Mouse (Mus musculus): ENCODE results near the gene Prrg2. TPM values are rescaled to one million over a fixed set of nuclear protein-coding genes. Genes with fewer than 3 reads are reported as not detected.
A peak's percentile ranks its signal among the peaks of the same experiment; 100 is the strongest.

Gene Prrg2
- polyA plus RNA-seq, 1 experiment = 40.5 TPM

GRCm38 (mm10) chr7:45104941-45105340 is 42.5 kb upstream of the Prrg2 start:
- H3K27ac ChIP-seq (ENCODE audit: control insufficient read depth, insufficient read depth, low read length) = no peak overlapping the region
- TF ChIP-seq POLR2A (IDR thresholded peaks at IDR 0.05; ENCODE audit: control insufficient read depth, extremely low read depth, insufficient read depth, low read length, poor library complexity) = no peak
- no peak for TF ChIP-seq CTCF (IDR thresholded peaks at IDR 0.05; ENCODE audit: borderline replicate concordance, control insufficient read depth, extremely low read depth, insufficient read depth, low read length, poor library complexity)
- H3K36me3 ChIP-seq (ENCODE audit: control insufficient read depth, insufficient read depth, low read length) = no peaks in the 10 kb centered on the region
- H3K4me3 ChIP-seq (ENCODE audit: control insufficient read depth, insufficient read depth, low read length) = no peak overlapping the region
- 87% methylated on average over 5 of the region's 5 CpGs for WGBS
- DNase-seq = no peak
- H3K4me1 ChIP-seq (replicated peaks; ENCODE audit: control insufficient read depth, insufficient read depth, low read length) = peaks cover 2% of the 10 kb centered on the region; the same call in 1 of the 2 replicates
- no peaks in the 10 kb centered on the region for H3K27me3 ChIP-seq (ENCODE audit: control insufficient read depth, insufficient read depth, low read length)

GRCm38 (mm10) chr7:45103652-45104180 is 41.2 kb upstream of the Prrg2 start, which contains the start of gene Fcgrt:
Gene Fcgrt (minus strand): TSS chr7:45103851.
- WGBS = 62% methylated on average over 7 of the region's 7 CpGs
- Histone ChIP-seq H3K4me3 (ENCODE audit: control insufficient read depth, insufficient read depth, low read length) (no peak within 1 kb of the TSS), H3K27ac (ENCODE audit: control insufficient read depth, insufficient read depth, low read length) (no peak within 1 kb of the TSS), H3K36me3 (ENCODE audit: control insufficient read depth, insufficient read depth, low read length) (no peaks in the 10 kb centered on the region), H3K27me3 (ENCODE audit: control insufficient read depth, insufficient read depth, low read length) (no peaks in the 10 kb centered on the region), H3K4me1 (replicated peaks; ENCODE audit: control insufficient read depth, insufficient read depth, low read length) (0 out of 2 replicates have a peak, but pooled peaks cover 2% of the 10 kb centered on the region)
- no peak for DNase-seq
- TF ChIP-seq CTCF (IDR thresholded peaks at IDR 0.05; ENCODE audit: borderline replicate concordance, control insufficient read depth, extremely low read depth, insufficient read depth, low read length, poor library complexity) = no peak
- 0 out of 2 replicates have a peak, but pooled peaks have one; percentile 8 for TF ChIP-seq POLR2A (IDR thresholded peaks at IDR 0.05; ENCODE audit: control insufficient read depth, extremely low read depth, insufficient read depth, low read length, poor library complexity)

- Histone ChIP-seq H3K4me1 (replicated peaks; ENCODE audit: control insufficient read depth, insufficient read depth, low read length) (0 out of 2 replicates have a peak, but pooled peaks cover 2% of the 10 kb centered on the region), H3K27ac (ENCODE audit: control insufficient read depth, insufficient read depth, low read length) (no peak overlapping the region), H3K4me3 (ENCODE audit: control insufficient read depth, insufficient read depth, low read length) (no peak overlapping the region), H3K27me3 (ENCODE audit: control insufficient read depth, insufficient read depth, low read length) (no peaks in the 10 kb centered on the region), H3K36me3 (ENCODE audit: control insufficient read depth, insufficient read depth, low read length) (no peaks in the 10 kb centered on the region)
- no peak for DNase-seq
- 89% methylated on average over 9 of the region's 9 CpGs for WGBS
- TF ChIP-seq POLR2A (IDR thresholded peaks at IDR 0.05; ENCODE audit: control insufficient read depth, extremely low read depth, insufficient read depth, low read length, poor library complexity) (no peak), CTCF (IDR thresholded peaks at IDR 0.05; ENCODE audit: borderline replicate concordance, control insufficient read depth, extremely low read depth, insufficient read depth, low read length, poor library complexity) (no peak)
Measured at GRCm38 (mm10) chr7:45102940-45103585, 40.6 kb upstream of the Prrg2 start.

GRCm38 (mm10) chr7:45102441-45102840 is 40.0 kb upstream of the Prrg2 start:
- no peak for DNase-seq
- 66% methylated on average over 11 of the region's 11 CpGs for WGBS
- H3K36me3 ChIP-seq (ENCODE audit: control insufficient read depth, insufficient read depth, low read length) = no peaks in the 10 kb centered on the region
- no peaks in the 10 kb centered on the region for H3K27me3 ChIP-seq (ENCODE audit: control insufficient read depth, insufficient read depth, low read length)
- no peak overlapping the region for H3K27ac ChIP-seq (ENCODE audit: control insufficient read depth, insufficient read depth, low read length)
- TF ChIP-seq CTCF (IDR thresholded peaks at IDR 0.05; ENCODE audit: borderline replicate concordance, control insufficient read depth, extremely low read depth, insufficient read depth, low read length, poor library complexity) = no peak
- TF ChIP-seq POLR2A (IDR thresholded peaks at IDR 0.05; ENCODE audit: control insufficient read depth, extremely low read depth, insufficient read depth, low read length, poor library complexity) = no peak
- H3K4me3 ChIP-seq (ENCODE audit: control insufficient read depth, insufficient read depth, low read length) = no peak overlapping the region
- H3K4me1 ChIP-seq (replicated peaks; ENCODE audit: control insufficient read depth, insufficient read depth, low read length) = 0 out of 2 replicates have a peak, but pooled peaks cover 2% of the 10 kb centered on the region

- Histone ChIP-seq H3K4me1 (replicated peaks; ENCODE audit: control insufficient read depth, insufficient read depth, low read length) (no peaks in the 10 kb centered on the region), H3K27me3 (ENCODE audit: control insufficient read depth, insufficient read depth, low read length) (no peaks in the 10 kb centered on the region)
- 94% methylated on average over 6 of the region's 6 CpGs for WGBS
Measured at GRCm38 (mm10) chr7:45100046-45100445, 37.6 kb upstream of the Prrg2 start.

GRCm38 (mm10) chr7:45098541-45099240 is 36.2 kb upstream of the Prrg2 start:
- H3K4me1 ChIP-seq (replicated peaks; ENCODE audit: control insufficient read depth, insufficient read depth, low read length) = no peaks in the 10 kb centered on the region; the same call in 1 of the 2 replicates
- no peak for DNase-seq
- TF ChIP-seq CTCF (IDR thresholded peaks at IDR 0.05; ENCODE audit: borderline replicate concordance, control insufficient read depth, extremely low read depth, insufficient read depth, low read length, poor library complexity) = no peak
- TF ChIP-seq POLR2A (IDR thresholded peaks at IDR 0.05; ENCODE audit: control insufficient read depth, extremely low read depth, insufficient read depth, low read length, poor library complexity) = no peak
- no peaks in the 10 kb centered on the region for H3K36me3 ChIP-seq (ENCODE audit: control insufficient read depth, insufficient read depth, low read length)
- H3K27ac ChIP-seq (ENCODE audit: control insufficient read depth, insufficient read depth, low read length) = no peak overlapping the region
- WGBS = 94% methylated on average over 8 of the region's 8 CpGs
- H3K27me3 ChIP-seq (ENCODE audit: control insufficient read depth, insufficient read depth, low read length) = no peaks in the 10 kb centered on the region
- H3K4me3 ChIP-seq (ENCODE audit: control insufficient read depth, insufficient read depth, low read length) = no peak overlapping the region

More at GRCm38 (mm10) chr7:45100046-45100445, 37.6 kb upstream of the Prrg2 start:
- no peak overlapping the region for H3K27ac ChIP-seq (ENCODE audit: control insufficient read depth, insufficient read depth, low read length)
- DNase-seq = no peak
- TF ChIP-seq POLR2A (IDR thresholded peaks at IDR 0.05; ENCODE audit: control insufficient read depth, extremely low read depth, insufficient read depth, low read length, poor library complexity) (no peak), CTCF (IDR thresholded peaks at IDR 0.05; ENCODE audit: borderline replicate concordance, control insufficient read depth, extremely low read depth, insufficient read depth, low read length, poor library complexity) (no peak)
- no peaks in the 10 kb centered on the region for H3K36me3 ChIP-seq (ENCODE audit: control insufficient read depth, insufficient read depth, low read length)
- H3K4me3 ChIP-seq (ENCODE audit: control insufficient read depth, insufficient read depth, low read length) = no peak overlapping the region

All from thymus, adult 2 months (tissue).